16 mouse cellular contexts compared by ENCODE assay signal in genomic region chr17:48028250-48028649, GRCm38 (mm10). TPM values are rescaled to one million over a fixed set of nuclear protein-coding genes. Genes with fewer than 3 reads are reported as not detected.
DNase-seq lines count a peak whose midpoint lies in the region; ATAC-seq and TF ChIP-seq lines count a peak whose summit lies in the region.
"Had no signal": no experiment of that assay in that cellular context is flagged by ENCODE, and none has a peak within 500 bp of the region (broad histone marks: within the 10 kb centered on the region; RNA-seq: fewer than 3 reads in every experiment).

No protein-coding gene starts in this region.

- H3K4me2 ChIP-seq in embryonic facial prominence, embryonic 13.5 days: no peak overlapping the region
- no peak overlapping the region for H3K4me2 ChIP-seq in limb, embryonic 11.5 days (ENCODE audit: low read depth, severe bottlenecking)
- H3K4me2 ChIP-seq in neural tube, embryonic 15.5 days: no peak overlapping the region

- no peak overlapping the region for H3K4me3 ChIP-seq in kidney, adult 2 months (ENCODE audit: insufficient read depth, low read depth, low read length)
- no peak overlapping the region for H3K4me3 ChIP-seq in embryonic facial prominence, embryonic 13.5 days
- no peak overlapping the region for H3K4me3 ChIP-seq in limb, embryonic 11.5 days (ENCODE audit: low read depth, low read length)
- no peak overlapping the region for H3K4me3 ChIP-seq in neural tube, embryonic 15.5 days (replicated peaks)
- H3K4me3 ChIP-seq: hindbrain, embryonic 10.5 days; layer of hippocampus, adult 2 months; midbrain, embryonic 10.5 days; myocyte had no signal

- H3K27me3 ChIP-seq in kidney, adult 2 months (replicated peaks; ENCODE audit: control insufficient read depth, insufficient read depth, low read length): peaks cover 3% of the 10 kb centered on the region; the same call in 1 of the 2 replicates
- no peaks in the 10 kb centered on the region; the same call in 1 of the 2 replicates for H3K27me3 ChIP-seq in embryonic facial prominence, embryonic 13.5 days
- peaks cover 5% of the 10 kb centered on the region; the same call in 1 of the 2 replicates for H3K27me3 ChIP-seq in limb, embryonic 11.5 days (ENCODE audit: control insufficient read depth, insufficient read depth, low read length)
- H3K27me3 ChIP-seq in neural tube, embryonic 15.5 days (replicated peaks): peaks cover 26% of the 10 kb centered on the region

- H3K36me3 ChIP-seq in kidney, adult 2 months (ENCODE audit: control insufficient read depth, insufficient read depth, low read length): no peaks in the 10 kb centered on the region
- H3K36me3 ChIP-seq in embryonic facial prominence, embryonic 13.5 days: no peaks in the 10 kb centered on the region
- H3K36me3 ChIP-seq in limb, embryonic 11.5 days (ENCODE audit: control insufficient read depth, insufficient read depth, low read length): no peaks in the 10 kb centered on the region
- no peaks in the 10 kb centered on the region for H3K36me3 ChIP-seq in neural tube, embryonic 15.5 days
- H3K36me3 ChIP-seq: hindbrain, embryonic 10.5 days; midbrain, embryonic 10.5 days had no signal

- no peaks in the 10 kb centered on the region for H3K4me1 ChIP-seq in kidney, adult 2 months (ENCODE audit: control insufficient read depth, insufficient read depth, low read length)
- peaks cover 62% of the 10 kb centered on the region for H3K4me1 ChIP-seq in embryonic facial prominence, embryonic 13.5 days
- peaks cover 37% of the 10 kb centered on the region for H3K4me1 ChIP-seq in limb, embryonic 11.5 days (ENCODE audit: control insufficient read depth, insufficient read depth, low read length)
- H3K4me1 ChIP-seq in neural tube, embryonic 15.5 days: peaks cover 40% of the 10 kb centered on the region

- TF ChIP-seq POLR2A in kidney, adult 2 months (IDR thresholded peaks at IDR 0.05; ENCODE audit: low read depth, low read length): no peak

- no peak overlapping the region for H3K9ac ChIP-seq in embryonic facial prominence, embryonic 13.5 days
- no peak overlapping the region for H3K9ac ChIP-seq in limb, embryonic 11.5 days (ENCODE audit: low read length)
- no peak overlapping the region for H3K9ac ChIP-seq in neural tube, embryonic 15.5 days (replicated peaks)
- H3K9ac ChIP-seq: liver, embryonic 14.5 days had no signal

- no peak overlapping the region for H3K27ac ChIP-seq in kidney, adult 2 months (ENCODE audit: insufficient read depth, low read depth, low read length)
- no peak overlapping the region for H3K27ac ChIP-seq in embryonic facial prominence, embryonic 13.5 days
- no peak overlapping the region for H3K27ac ChIP-seq in limb, embryonic 11.5 days (replicated peaks; ENCODE audit: low read depth, low read length)
- no peak overlapping the region for H3K27ac ChIP-seq in neural tube, embryonic 15.5 days (replicated peaks)
- H3K27ac ChIP-seq: layer of hippocampus, adult 2 months; liver, embryonic 14.5 days had no signal

- ATAC-seq in embryonic facial prominence, embryonic 13.5 days (ENCODE audit: insufficient number of reproducible peaks, insufficient read depth, low FRiP score, low TSS enrichment, low read depth): 0 out of 2 replicates have a peak, but pooled peaks have one; percentile 43
- ATAC-seq in limb, embryonic 11.5 days (ENCODE audit: insufficient number of reproducible peaks, low FRiP score, low TSS enrichment, low read depth): no peak
- no peak for ATAC-seq in neural tube, embryonic 15.5 days (ENCODE audit: low FRiP score)

- peak; percentile 40 to 59 for DNase-seq in kidney, postnatal 4 days
- DNase-seq in kidney, adult 2 months: no peak
- DNase-seq in heart, adult 9 months (ENCODE audit: low spot score in 2 of 2): peak; percentile 20 to 27
- peak; percentile 52 for DNase-seq in limb, embryonic 11.5 days (ENCODE audit: low spot score)
- DNase-seq in embryo, embryonic 9.5 days (ENCODE audit: extremely low spot score): no peak
- DNase-seq: cerebellum, adult 2 months; kidney, adult 11 months; thymus, adult 18-20 months had no signal

- 81% methylated on average over 5 of the region's 5 CpGs for WGBS in kidney, adult 2 months
- 42% methylated on average over 5 of the region's 5 CpGs for WGBS in embryonic facial prominence, embryonic 13.5 days
- WGBS in limb, embryonic 11.5 days: 72% methylated on average over 5 of the region's 5 CpGs
- WGBS in neural tube, embryonic 15.5 days: 87% methylated on average over 5 of the region's 5 CpGs

- no peaks in the 10 kb centered on the region for H3K9me3 ChIP-seq in embryonic facial prominence, embryonic 13.5 days
- H3K9me3 ChIP-seq in limb, embryonic 11.5 days (ENCODE audit: control insufficient read depth, low read length): peaks cover 3% of the 10 kb centered on the region; the same call in 1 of the 2 replicates
- no peaks in the 10 kb centered on the region for H3K9me3 ChIP-seq in neural tube, embryonic 15.5 days (replicated peaks)
- H3K9me3 ChIP-seq: hindbrain, embryonic 10.5 days had no signal

- TF ChIP-seq CTCF in kidney, adult 2 months (conservative IDR thresholded peaks at IDR 0.05; ENCODE audit: insufficient read depth, insufficient read length, low read depth, low read length): no peak

RNA-seq across cellular contexts. Expression of gene 1700122O11Rik, which starts 9.8 kb away (rescaled TPM):
- polyA plus RNA-seq in kidney, adult 2 months (2012; rRNA removed): not detected in 2 replicates
- polyA plus RNA-seq in embryonic facial prominence, embryonic 13.5 days (2015; fragmentation: Nextera tagmentation; extraction: Ambion mirVana): not detected in 2 replicates
- not detected in 2 replicates for polyA plus RNA-seq in limb, embryonic 11.5 days (2014; fragmentation: Nextera tagmentation; extraction: Ambion mirVana)
- polyA plus RNA-seq in neural tube, embryonic 15.5 days (2015; fragmentation: Nextera tagmentation; extraction: Ambion mirVana): not detected in 2 replicates
- polyA plus RNA-seq: cerebellum, adult 2 months; hindbrain, embryonic 10.5 days; liver, embryonic 14.5 days; midbrain, embryonic 10.5 days; myocyte; small intestine, adult 2 months had no signal

Comparison
In these comparisons a context has a peak if more than half of its experiments do, and no peak if none do; other contexts are left out.
1. DNase-seq: peak in kidney, postnatal 4 days (2 of 2), heart, adult 9 months (2 of 2) and limb, embryonic 11.5 days (single experiment); none in kidney, adult 2 months (single experiment) and embryo, embryonic 9.5 days (single experiment).